Comparison of ENCODE assay signal across 8 mouse cellular contexts in the genomic region with DNA sequence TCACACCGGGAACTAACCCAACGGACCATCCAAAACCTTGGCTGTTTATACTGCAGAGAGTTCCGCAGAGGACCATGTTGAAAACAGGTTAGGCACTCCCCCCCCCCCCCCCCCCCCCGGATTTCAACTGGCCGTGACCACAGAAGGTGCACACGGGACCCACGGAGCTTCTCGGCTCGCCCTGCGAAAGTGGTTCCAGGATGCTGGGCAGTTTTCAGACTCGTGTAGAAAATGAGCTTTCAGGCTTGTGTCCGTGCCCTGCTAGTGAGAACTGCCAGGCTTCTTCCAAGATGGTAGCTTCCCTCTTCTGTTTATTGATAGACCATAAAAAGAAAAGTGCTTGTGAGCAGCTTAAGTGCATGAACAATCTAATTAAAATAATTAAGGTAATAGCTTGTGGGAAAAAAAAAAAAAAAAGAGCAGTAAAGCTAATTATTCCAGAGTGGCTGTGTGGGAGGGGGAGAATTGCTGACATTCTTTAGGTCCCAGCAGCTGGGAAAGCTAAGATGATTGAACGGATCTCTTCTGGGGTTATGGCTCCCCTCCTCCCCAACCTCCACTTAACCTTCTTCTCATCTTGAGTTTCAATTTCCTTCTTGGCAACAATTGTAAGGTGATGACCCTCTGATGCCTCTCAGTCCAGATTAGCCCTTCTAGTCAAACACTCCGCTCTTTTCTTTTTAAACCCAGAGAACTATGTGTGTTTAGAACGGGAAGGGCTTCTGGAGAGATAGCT.
A peak's percentile ranks its signal among the peaks of the same experiment; 100 is the strongest.
DNase-seq lines count a peak whose midpoint lies in the region; ATAC-seq and TF ChIP-seq lines count a peak whose summit lies in the region.

No protein-coding gene starts in this region.

- intact Hi-C loops in heart, postnatal 14 days (cut with DNase I) = loop anchor here (5.0 to 10.0 kb wide), 4 partner anchors 80 to 580 kb away; partner anchors contain the start of genes Bcar3 and Dnttip2

- no peak overlapping the region for H3K4me3 ChIP-seq in heart, embryonic 11.5 days (ENCODE audit: low read depth, low read length)
- no peak overlapping the region for H3K4me3 ChIP-seq in stomach, postnatal 0 days (ENCODE audit: low read depth, low read length)

- H3K36me3 ChIP-seq in heart, embryonic 11.5 days (ENCODE audit: control insufficient read depth, insufficient read depth, low read length) = no peaks in the 10 kb centered on the region
- no peaks in the 10 kb centered on the region for H3K36me3 ChIP-seq in stomach, postnatal 0 days (ENCODE audit: control insufficient read depth, insufficient read depth, low read length)

- TF ChIP-seq CTCF in stomach, postnatal 0 days (IDR thresholded peaks at IDR 0.05; ENCODE audit: low read depth) = no peak

- H3K27ac ChIP-seq in heart, embryonic 11.5 days (ENCODE audit: low read depth, low read length) = 0 out of 2 replicates have a peak overlapping the region, but pooled peaks have one; percentile 7
- no peak overlapping the region for H3K27ac ChIP-seq in stomach, postnatal 0 days (replicated peaks)

- ATAC-seq in heart, embryonic 11.5 days (replicated peaks; ENCODE audit: insufficient number of reproducible peaks, low FRiP score, low TSS enrichment) = no peak
- ATAC-seq in stomach, postnatal 0 days (ENCODE audit: low FRiP score, low TSS enrichment) = no peak

- no peaks in the 10 kb centered on the region for H3K27me3 ChIP-seq in heart, embryonic 11.5 days (ENCODE audit: control insufficient read depth, insufficient read depth, low read length)
- no peaks in the 10 kb centered on the region for H3K27me3 ChIP-seq in stomach, postnatal 0 days (ENCODE audit: control insufficient read depth, insufficient read depth, low read length)

- DNase-seq in heart, postnatal 14 days = no peak
- peak; percentile 25 for DNase-seq in retina, postnatal 1 day
- no peak for DNase-seq in retina, embryonic 14.5 days (ENCODE audit: low spot score)
- DNase-seq in kidney, postnatal 14 days = peak; percentile 53
- DNase-seq in stomach, postnatal 0 days (ENCODE audit: low spot score) = no peak
- no peak for DNase-seq in cerebellum, adult 9-11 months
- no peak for DNase-seq in ovary, postnatal 14 days (ENCODE audit: low spot score)

- H3K4me1 ChIP-seq in heart, embryonic 11.5 days (ENCODE audit: control insufficient read depth, insufficient read depth, low read length) = peaks cover 32% of the 10 kb centered on the region
- H3K4me1 ChIP-seq in stomach, postnatal 0 days (replicated peaks; ENCODE audit: control insufficient read depth, insufficient read depth) = no peaks in the 10 kb centered on the region

- H3K4me2 ChIP-seq in heart, embryonic 11.5 days = peak overlapping the region; percentile 45
- H3K4me2 ChIP-seq in stomach, postnatal 0 days (replicated peaks; ENCODE audit: low read depth) = peak overlapping the region; percentile 14

- TF ChIP-seq EP300 in stomach, postnatal 0 days (optimal IDR thresholded peaks at IDR 0.05) = no peak

- no peaks in the 10 kb centered on the region for H3K9me3 ChIP-seq in heart, embryonic 11.5 days (replicated peaks; ENCODE audit: control insufficient read depth, low read length)
- no peaks in the 10 kb centered on the region for H3K9me3 ChIP-seq in stomach, postnatal 0 days (ENCODE audit: control insufficient read depth, low read length)

- 22% methylated on average over 14 of the region's 15 CpGs for WGBS in heart, embryonic 11.5 days (ENCODE audit: insufficient replicate concordance)
- 30% methylated on average over 13 of the region's 15 CpGs for WGBS in stomach, postnatal 0 days

- H3K9ac ChIP-seq in heart, embryonic 11.5 days (ENCODE audit: low read depth, low read length) = no peak overlapping the region
- no peak overlapping the region for H3K9ac ChIP-seq in stomach, postnatal 0 days (ENCODE audit: low read length)

Comparison
In these comparisons a context has a peak if more than half of its experiments do, and no peak if none do; other contexts are left out.
1. DNase-seq: peak in retina, postnatal 1 day (single experiment) and kidney, postnatal 14 days (single experiment); none in heart, postnatal 14 days (0 of 2), retina, embryonic 14.5 days (single experiment), stomach, postnatal 0 days (single experiment), cerebellum, adult 9-11 months (single experiment) and ovary, postnatal 14 days (single experiment).